Mouse (Mus musculus): ENCODE data around the gene Strn4. TPM values are rescaled to one million over a fixed set of nuclear protein-coding genes. Genes with fewer than 3 reads are reported as not detected.

Strn4 gene
- total RNA-seq, 2 experiments from 2014 or later, result 260 to 286 TPM

GRCm38 (mm10) chr7:16875326-16875725 is 59.6 kb downstream of the Strn4 start:
- no peak for DNase-seq (ENCODE audit: low spot score in 2 of 2)

- no peak for DNase-seq (ENCODE audit: low spot score in 2 of 2)
Measured at GRCm38 (mm10) chr7:16876006-16876405, 60.3 kb downstream of the Strn4 start.

GRCm38 (mm10) chr7:16876608-16877007 is 60.9 kb downstream of the Strn4 start:
- no peak for DNase-seq (ENCODE audit: low spot score in 2 of 2)

- DNase-seq (ENCODE audit: low spot score in 2 of 2), result no peak
Measured at GRCm38 (mm10) chr7:16877717-16878116, 62.0 kb downstream of the Strn4 start.

- DNase-seq (ENCODE audit: low spot score in 2 of 2), result peak in 1 of 2 experiments; percentile 52
Measured at GRCm38 (mm10) chr7:16879796-16880547, 64.3 kb downstream of the Strn4 start.

- DNase-seq (ENCODE audit: low spot score in 2 of 2), result no peak
Measured at GRCm38 (mm10) chr7:16880615-16881014, 64.9 kb downstream of the Strn4 start.

GRCm38 (mm10) chr7:16883162-16883561 is 67.5 kb downstream of the Strn4 start:
- DNase-seq (ENCODE audit: low spot score in 2 of 2), result no peak

GRCm38 (mm10) chr7:16884334-16884733 is 68.6 kb downstream of the Strn4 start:
- DNase-seq (ENCODE audit: low spot score in 2 of 2), result no peak

- DNase-seq (ENCODE audit: low spot score in 2 of 2), result no peak
Measured at GRCm38 (mm10) chr7:16885271-16885776, 69.6 kb downstream of the Strn4 start.

- DNase-seq (ENCODE audit: low spot score in 2 of 2), result peak in 1 of 2 experiments; percentile 22
Measured at GRCm38 (mm10) chr7:16885905-16886304, 70.2 kb downstream of the Strn4 start.

Other genes starting within 250 kb of the Strn4 start
- 100 to 1,000 TPM; 140 TPM for gene Arhgap35, start 200.9 kb upstream of the Strn4 start, total RNA-seq (2021)
- gene Ceacam15, start 140.2 kb upstream of the Strn4 start, total RNA-seq (2021), result not detected
- gene Ceacam9, start 94.0 kb upstream of the Strn4 start, total RNA-seq (2021), result not detected
- 100 to 1,000 TPM; 348 to 366 TPM for gene Ap2s1, start 77.5 kb upstream of the Strn4 start, total RNA-seq (2021)
- gene Slc1a5, start 34.5 kb upstream of the Strn4 start, total RNA-seq (2021), result 1 to 10 TPM; 4.0 to 4.6 TPM
- 10 to 100 TPM; 42.2 to 45.0 TPM for gene Fkrp, start 843 bp downstream of the Strn4 start, total RNA-seq (2021)
- gene Prkd2, start 27.0 kb downstream of the Strn4 start, total RNA-seq (2021), result 1 to 10 TPM; 7.5 to 9.9 TPM
- gene Dact3, start 59.4 kb downstream of the Strn4 start, total RNA-seq (2021), result 10 to 100 TPM; 95.0 to 96.3 TPM
- gene Gng8, start 75.9 kb downstream of the Strn4 start, total RNA-seq (2021), result 1 to 10 TPM in 1 of 2 experiments, under 1 TPM in 1; 0.94 to 1.3 TPM
- not detected for gene Ptgir, start 90.6 kb downstream of the Strn4 start, total RNA-seq (2021)
- 1,000 to 10,000 TPM; 2,090 to 2,190 TPM for gene Calm3, start 108.2 kb downstream of the Strn4 start, total RNA-seq (2021)
- gene Pnmal2, start 128.8 kb downstream of the Strn4 start, total RNA-seq (2021), result 100 to 1,000 TPM; 229 to 232 TPM
- 10 to 100 TPM; 59.8 to 62.2 TPM for gene Pnmal1, start 143.8 kb downstream of the Strn4 start, total RNA-seq (2021)
- gene Gm42372, start 167.2 kb downstream of the Strn4 start, total RNA-seq (2021), result 10 to 100 TPM; 42.9 to 44.8 TPM
- gene Ccdc8, start 176.8 kb downstream of the Strn4 start, total RNA-seq (2021), result 1 to 10 TPM; 3.7 to 4.4 TPM
- 100 to 1,000 TPM; 142 to 148 TPM for gene Ppp5c, start 212.0 kb downstream of the Strn4 start, total RNA-seq (2021)
- gene Hif3a, start 246.5 kb downstream of the Strn4 start, total RNA-seq (2021), result 10 to 100 TPM in 1 of 2 experiments, 1 to 10 TPM in 1; 7.4 to 10.1 TPM